Mouse (Mus musculus): ENCODE measurements around the gene H2afb2. TPM values are rescaled to one million over a fixed set of nuclear protein-coding genes. Genes with fewer than 3 reads are reported as not detected.

Gene H2afb2
- polyA plus RNA-seq (2015; fragmentation: Illumina TruSeq; extraction: RNeasy Lipid Tissue Mini Kit (QIAGEN cat#74804); ENCODE audit: low read depth, low replicate concordance), result not detected

DNA sequence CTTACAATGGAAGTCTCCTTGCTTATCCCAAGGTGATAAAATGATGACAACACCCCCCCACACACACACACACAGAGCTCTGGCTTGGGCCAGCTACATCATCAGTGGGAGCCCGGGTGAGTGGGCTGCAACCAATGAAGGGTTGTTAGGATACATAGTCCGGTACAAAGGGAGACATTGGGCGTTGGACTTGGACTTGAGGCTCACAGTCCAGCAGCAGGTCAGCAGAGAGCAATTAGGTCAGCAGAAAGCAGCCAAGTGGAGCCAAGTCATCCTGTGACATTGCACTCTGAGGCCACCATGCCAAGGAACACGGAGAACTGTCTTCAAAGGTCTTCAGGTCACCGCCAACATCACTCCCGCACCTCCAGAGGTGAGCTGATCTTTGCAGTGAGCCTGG, at the start of gene H2afb2:
TSS of gene H2afb2 (plus strand) at position 301 of the 400 bp plus-strand sequence.

Other genes starting within 250 kb of the H2afb2 start
- not detected for gene Cpxcr1, start 232.2 kb upstream of the H2afb2 start, polyA plus RNA-seq (2015; fragmentation: Illumina TruSeq; extraction: RNeasy Lipid Tissue Mini Kit (QIAGEN cat#74804); ENCODE audit: low read depth, low replicate concordance)

Measured in brain, adult 10 weeks (tissue).